Mouse (Mus musculus): ENCODE measurements around the gene Cd4.
"Not testable (repeated sequence)": the region's sequence is repeated elsewhere in the genome, so short reads cannot be mapped to it uniquely, and the experiment has no call there.

Gene Cd4

DNA sequence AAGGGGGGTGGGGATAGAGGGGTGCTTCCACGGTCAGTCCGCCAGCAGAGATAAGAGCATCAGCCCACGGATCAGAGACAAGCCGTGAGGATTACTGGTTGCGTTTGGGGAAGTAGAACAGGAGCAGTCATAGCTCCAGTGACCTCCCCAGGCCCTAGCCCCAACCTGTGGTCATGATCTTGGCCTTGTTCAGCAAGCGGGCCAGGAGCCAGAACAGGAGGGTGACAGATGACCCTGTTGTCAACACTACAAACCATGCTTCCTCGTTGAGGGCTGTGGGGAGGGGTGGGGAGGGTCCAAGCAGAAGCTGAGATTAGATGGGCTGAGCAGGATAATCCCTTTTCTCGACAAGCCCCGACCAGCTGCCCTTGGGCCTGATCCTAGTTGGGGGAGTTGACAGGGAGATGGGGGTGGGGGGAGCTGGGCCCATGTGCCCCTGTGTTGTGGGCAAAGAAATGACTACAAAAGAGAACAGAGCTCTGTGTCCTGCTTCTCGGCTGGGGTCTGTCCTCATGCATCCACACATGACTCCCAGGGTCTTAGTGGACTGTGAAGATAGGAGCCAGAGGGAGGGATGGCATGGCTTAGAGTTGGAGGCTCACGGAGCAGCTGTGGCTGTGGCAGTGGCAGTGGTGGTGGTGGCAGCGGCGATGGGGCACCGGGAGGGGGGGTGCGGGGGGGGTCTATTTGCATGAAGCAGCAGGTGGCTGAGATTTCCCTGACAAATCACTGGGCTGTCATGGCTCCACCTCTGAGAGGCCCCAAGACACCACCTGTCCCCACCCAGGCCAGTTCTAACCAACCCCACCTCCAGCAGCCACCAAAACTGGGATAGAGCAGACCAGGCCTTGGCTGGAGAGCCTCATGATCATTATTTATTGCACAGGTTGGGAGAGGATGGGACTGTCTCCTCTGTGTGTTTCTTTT lies 47.5 kb downstream of the Cd4 start, which contains the start of gene Gnb3:
Gene Gnb3 (minus strand): TSS at position 35 of the 927 bp plus-strand sequence.
- DNase-seq = no peak

DNA sequence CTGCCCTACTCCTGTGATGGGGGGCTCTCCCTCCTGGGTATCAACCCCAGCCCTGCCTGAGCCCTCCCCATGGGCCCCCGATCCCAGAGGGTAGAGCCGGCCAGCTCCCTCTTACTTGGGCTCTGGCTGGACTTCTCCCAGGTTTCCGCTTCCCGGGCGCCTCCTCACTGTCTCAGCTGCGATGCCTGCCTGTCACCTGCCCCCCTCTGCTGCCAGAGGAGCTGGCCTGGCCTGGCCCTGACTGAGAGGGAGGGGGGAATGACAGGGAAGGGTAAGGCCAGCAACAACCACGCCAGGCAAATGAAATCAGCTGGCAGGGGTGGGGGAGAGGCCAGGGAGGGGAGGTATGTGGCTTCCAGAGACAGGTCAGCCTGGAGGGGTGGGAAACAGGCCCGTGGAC lies 48.2 kb downstream of the Cd4 start:
- peak; percentile 34 to 46 for DNase-seq

DNA sequence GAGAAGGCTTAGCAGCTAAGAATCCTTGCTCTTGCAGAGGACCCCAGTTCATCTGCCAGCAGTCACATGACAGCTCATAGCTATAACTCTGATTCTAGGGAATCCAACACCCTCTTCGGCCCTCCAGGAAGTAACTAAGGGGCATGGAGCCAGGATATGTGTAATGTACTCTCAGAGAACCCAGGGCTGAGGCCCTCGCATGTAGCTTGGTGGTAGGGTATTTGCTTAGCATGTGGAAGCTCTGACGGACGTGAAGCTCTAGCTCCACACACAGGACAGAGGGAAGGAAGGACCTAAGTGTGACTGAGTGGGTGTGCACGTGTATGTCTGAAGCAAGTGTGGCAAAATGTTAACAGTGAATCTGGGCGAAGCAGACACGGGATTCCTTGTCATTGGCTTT lies 51.6 kb downstream of the Cd4 start:
- no peak for DNase-seq

DNA sequence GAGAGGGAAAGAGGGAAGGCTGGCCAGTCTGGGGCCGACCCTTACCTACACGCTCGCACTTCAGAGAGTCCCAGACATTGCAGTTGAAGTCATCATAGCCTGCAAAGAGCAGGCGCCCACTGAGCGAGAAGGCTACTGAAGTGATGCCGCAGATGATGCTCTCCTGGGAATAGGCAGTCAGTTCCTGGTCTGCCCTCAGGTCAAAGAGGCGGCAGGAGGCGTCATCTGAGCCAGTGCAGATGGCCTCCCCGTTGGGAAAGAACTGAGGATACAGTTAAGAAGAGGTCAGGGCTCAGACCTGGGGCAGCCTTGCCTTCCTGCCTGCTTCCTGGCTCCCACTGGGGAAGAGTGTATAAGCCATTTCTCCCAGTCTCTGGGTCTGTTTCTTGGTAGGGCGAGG lies 52.5 kb downstream of the Cd4 start:
- DNase-seq = no peak

DNA sequence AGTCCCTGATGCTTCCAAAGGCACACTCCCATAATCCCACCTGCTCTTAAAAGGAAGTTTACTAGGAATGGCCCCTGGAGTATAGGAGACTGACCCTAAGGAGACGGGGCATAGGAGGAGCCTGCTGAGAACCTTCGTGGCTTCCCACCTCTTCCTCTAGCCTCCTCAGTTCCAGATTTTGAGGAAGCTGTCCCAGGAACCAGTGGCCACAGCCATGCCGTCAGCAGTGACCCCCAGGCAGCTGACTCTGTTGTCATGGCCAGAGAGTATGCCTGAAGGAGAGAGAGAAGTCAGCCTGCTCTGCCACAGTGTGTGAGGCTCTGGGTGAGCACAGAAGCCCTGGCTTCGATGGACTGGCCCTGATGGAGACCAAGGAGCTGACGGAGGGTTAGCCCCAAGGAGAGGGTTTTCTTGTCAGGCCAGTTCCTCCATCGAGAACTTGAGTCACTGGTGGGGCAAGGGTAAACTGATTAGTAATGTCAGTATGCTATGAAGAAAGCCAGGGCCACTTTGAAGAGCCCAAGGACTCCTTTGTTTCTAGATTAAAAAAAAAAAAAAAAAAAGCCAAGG lies 53.4 kb downstream of the Cd4 start:
- DNase-seq = no peak

DNA sequence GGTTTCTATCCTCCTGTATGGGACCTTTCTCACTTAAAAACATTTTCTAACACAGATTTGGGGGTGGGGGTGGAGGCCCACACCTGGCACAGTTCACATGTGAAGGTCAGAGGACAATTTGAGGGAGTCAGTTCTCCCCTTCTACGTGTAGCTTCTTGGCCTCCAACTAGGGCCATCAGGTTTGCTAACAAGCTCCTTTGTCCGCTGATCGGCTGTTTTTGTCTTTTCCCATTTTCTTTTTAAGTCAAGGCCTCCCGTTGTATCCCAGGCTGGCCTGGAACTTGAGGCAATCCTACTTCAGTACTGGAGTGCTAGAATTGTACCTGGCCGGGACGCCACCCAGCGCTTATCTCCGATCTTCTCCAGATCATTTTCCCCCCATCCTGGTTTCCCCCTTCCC lies 56.4 kb downstream of the Cd4 start:
- no peak for DNase-seq

DNA sequence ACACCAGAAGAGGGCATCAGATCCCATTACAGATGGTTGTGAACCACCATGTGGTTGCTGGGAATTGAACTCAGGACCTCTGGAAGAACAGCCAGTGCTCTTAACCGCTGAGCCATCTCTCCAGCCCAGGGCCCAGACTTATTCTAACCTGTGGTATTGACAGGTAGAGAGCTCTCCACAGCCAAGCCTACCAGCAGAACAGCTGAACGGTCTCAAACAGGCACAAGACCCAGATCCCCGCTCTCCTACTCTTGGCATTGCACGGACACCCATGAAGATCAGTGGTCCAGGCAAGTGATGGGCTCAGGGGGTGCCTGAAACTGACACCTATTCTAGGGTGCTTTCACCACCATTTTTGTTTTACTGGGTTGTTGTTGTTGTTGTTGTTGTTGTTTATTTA lies 56.8 kb downstream of the Cd4 start:
- not testable (repeated sequence) for DNase-seq

DNA sequence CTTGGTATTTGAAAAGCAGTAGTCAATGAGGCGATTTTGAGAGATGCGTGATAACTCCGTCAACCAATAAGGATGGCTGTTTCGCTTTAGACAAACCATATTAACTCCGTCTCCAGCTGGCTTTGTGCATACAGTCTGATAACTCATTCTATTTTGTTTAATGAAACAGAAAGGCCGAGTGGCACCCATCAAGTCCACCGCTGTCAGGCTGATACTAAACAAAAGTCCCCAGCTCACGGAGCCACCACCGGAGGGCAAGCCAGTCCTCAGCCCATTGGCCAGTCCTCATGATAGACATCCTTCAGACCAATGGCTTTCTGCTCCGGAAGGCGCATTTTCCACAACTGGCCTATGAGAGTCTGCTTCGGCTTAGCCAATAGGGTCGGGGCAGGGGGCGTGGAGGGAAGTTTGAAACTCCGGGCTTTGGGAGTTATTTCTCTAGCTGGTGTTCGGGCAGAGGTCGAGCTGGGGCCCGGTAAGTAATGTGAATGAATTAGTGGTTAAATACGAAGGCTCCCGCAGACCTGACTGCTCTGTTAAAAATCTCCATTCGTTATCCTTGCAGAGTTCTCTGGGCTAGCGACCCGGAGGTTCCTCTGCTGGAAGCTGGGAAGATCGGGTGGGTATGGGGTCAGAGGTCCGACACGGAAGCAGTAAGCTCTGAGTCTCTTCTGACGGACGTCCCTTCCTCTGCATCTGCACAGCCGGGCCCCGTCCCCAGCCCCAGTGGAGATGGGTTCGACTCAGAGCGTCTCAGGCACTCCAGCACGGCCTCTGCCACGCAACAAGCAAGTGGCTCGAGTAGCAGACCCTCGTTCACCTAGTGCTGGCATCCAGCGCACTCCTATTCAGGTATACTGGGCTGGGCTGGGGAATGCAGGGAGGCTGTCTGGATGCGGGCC lies 58.0 kb downstream of the Cd4 start:
- peak; percentile 91 to 92 for DNase-seq

DNA sequence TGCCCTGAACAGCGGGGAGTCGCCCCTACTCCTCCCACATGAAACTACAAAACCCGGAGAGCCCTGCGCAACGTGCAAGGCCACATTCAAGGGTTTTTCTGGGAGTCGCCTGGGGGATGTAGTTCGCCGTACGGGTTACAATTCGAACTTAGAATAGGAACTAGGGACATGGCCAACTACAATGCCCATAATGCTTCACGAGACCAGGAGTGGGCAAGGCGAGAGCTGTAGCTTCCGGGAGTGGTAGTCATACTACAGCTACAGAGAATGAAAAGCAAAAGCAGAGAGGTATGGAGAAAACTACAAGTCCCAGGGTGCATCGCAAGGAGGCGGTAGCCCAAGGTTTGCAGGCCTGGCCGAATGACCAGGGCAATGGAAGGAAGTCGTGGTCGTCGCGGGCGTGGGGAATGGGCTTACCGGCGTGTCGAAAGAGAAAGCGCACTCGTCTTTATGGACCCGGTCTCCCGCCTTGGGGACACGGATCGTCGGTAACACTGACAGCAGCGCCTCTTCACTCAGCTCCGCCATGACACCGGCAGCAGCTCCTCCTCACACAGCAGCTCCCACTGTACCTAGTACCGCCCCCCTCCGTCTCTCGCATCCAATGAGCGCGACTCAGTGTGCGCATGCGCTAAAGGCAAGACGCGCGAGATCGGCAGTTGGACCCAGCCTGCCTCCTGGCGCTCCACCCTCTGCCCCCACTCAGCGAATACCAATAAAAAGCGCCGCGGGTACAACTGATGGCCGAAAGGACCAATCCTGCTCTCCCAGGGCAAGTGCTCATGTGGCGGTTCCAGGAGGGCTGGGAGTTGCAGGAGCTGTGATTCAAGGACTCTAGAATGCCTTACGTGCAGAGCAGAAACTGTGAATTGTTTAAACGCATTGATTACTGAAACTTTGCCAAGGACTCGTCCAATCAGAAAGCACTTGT lies 58.9 kb downstream of the Cd4 start, which contains the start of the genes Usp5 and Cdca3:
Gene Usp5 (minus strand): TSS at position 617 of the 931 bp plus-strand sequence.
Gene Cdca3 (plus strand): TSS at position 680 of the 931 bp plus-strand sequence.
- DNase-seq = peak; percentile 98

DNA sequence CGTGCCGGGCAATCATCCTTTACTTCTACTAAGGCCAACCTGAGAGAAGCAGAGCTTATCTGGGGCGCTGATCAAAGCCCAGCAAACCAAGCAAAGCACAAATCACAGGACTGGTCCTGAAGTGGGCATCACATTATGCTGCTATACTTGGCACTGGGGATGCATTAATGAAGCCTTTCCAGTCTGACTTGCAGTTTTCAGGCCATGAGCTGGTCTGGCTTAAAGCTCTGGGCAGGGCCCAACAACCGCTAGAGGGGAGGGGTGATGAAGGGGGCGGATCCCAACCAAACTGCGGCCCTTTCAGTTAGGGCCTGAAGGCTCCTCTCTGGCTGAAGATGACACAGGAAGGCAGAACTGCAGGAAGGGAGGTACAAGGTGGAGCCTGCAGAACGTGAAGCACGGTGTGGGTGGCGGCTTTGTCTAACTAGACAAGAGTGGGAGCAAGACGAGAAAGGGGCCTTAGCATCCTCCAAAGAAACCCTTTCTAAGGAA lies 59.9 kb downstream of the Cd4 start:
- peak; percentile 38 to 53 for DNase-seq

DNA sequence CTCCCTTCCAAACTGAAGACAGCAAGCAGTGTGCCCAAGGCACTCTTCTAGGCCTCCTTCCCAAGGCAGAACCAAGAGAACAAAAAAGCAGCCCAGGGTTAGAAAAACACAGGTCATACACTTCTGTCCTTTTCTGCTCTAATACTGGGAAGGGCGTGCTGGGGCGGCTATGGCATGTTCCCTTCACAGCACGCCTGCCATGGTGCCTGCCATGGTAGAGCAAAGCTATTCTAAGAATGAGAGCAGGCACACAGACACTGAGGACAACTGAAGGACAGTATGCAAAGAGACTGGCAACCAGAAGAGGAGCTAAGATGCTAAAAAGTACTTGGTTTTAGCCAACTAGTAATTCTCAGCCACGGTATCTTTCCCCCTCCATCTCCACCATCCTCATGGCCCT lies 66.0 kb downstream of the Cd4 start:
- no peak for DNase-seq

DNA sequence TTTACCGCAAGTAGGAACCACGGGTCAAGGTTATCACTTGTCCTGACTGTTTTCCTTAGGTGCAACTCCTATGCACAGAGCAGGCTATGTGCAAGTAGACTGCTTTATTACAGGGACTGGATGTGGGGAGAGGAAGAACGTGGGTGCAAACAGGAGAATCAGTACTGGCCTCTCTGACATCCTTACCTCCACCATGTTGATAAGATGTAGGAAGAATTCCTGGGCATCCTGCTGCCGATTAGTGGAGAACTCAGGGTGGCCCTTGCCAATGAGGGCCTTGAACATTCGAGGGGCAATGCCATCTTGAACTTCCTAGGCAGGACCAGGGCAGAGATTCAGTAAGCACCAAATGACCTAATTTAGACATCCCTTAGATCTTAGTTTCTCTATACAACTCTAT lies 67.1 kb downstream of the Cd4 start:
- DNase-seq = no peak

DNA sequence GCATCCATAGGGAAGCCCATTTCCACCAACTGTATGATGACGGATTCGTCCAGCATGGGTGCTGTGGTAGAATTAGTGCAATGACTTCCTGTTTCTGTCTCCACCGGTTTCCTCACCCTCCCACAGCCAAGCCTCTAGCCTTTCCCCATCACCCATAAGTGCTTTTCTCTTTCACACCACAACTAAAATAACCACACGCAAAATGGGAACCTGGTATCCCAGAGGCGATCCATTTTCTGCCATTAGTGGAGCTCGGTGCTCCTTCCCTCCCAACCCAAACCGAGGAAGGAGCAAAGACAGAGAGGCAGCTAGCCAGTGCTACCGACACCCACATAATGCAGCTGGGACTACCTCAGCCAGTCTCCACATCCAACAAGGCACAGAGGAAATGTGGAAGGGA lies 70.0 kb downstream of the Cd4 start:
- DNase-seq = no peak

DNA sequence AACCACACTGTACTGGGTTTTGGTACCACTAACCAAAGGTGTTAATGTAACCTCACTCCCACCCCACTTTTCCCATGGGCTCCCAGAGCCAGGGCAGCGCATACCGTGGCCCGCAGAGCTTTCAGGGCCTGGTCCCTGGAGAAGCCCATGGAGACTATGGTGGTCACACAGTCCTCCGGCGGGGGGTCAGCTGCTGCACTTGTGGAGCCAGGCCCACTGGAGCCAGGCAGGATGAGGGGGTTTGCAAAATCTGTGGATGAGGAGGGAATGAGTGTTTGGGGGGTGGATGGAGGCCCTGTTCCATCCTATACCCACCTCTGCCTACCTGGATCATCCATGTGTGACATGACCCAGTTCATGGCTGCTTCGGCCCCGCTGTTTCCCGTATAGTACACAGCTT lies 70.5 kb downstream of the Cd4 start:
- no peak for DNase-seq

DNA sequence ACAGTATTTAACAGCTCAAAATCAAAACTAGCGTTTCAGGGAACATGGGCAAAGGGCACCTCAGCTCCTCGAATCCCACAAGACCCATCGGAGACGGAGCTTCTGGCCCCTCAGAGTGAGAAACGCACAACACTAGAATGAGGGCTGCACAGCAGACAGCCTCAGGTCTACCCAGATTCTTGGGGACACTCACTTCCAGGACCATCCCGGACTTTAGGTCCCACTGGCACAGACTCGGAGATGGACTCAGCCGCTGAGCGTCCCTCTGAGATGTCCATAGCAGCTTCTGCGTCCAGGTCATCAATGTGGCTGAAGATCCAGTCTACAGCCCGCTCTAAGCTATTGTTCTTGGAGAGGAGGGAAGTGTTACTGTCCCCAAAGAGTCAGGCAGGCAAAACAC lies 70.9 kb downstream of the Cd4 start:
- no peak for DNase-seq

DNA sequence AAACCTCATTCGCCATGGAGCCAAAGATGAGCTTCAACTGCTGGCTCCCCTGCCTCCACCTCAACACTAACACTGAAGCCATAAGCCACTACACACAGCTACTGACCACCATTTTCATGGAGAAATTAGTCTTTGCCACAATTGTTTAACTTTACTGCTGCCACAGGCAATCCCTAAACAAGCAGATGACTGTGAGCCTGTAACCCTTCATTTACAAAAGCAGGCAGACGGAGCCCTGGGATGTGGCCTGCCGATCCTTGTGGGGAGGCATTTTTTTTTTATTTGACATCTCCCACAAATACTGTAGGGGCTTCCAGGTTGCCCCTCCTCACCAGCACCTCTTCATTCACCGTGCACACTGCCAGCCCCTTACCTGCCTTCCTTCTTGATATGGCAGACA lies 71.4 kb downstream of the Cd4 start:
- DNase-seq = no peak

DNA sequence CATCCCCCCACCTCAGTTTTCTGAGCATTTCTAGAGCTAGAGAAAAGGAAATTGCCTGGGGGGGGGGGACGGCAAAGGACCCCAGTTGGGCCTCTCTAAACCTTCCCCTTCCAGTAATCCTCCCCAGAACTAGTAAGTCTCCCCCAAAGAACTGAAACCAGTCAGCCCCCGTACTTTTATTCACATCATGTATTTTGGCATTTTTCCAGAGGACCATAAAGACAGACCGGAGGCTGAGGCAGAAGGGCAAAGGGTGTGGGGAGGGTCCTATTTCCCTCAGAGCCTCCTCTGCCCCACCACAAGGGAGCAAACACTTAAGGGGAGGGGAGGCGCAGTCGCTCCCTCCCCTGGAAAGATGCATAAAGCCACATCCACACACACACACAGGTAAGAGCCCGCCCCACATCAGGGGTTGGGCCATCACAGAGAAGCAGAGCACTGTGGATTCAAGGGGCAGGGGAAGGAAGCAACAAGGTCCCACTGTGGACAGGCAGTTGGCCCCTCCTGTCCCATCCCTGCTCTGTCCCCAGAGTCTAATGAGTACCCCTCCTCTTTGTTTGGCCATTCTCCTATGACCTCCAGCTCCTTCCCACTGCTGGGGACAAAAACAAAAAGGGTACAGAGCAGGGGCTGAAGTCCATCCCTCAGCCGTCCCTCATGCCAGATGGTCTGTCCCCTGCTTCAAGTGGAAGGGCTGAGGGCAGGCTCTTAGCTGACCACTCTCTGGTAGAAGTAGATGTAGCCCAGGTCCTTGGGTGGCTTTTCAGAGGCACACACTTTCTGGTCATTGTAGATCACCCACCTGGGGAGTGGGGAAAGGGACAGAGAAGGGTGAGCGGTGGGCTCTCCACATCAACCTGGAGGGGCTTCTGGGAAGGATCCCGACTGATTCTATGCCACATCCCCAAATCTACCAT lies 72.9 kb downstream of the Cd4 start:
- no peak for DNase-seq
